Mouse (Mus musculus): ENCODE measurements around the gene Fignl2.
A peak's percentile ranks its signal among the peaks of the same experiment; 100 is the strongest.
"Not testable (repeated sequence)": the region's sequence is repeated elsewhere in the genome, so short reads cannot be mapped to it uniquely, and the experiment has no call there.

Gene Fignl2

DNA sequence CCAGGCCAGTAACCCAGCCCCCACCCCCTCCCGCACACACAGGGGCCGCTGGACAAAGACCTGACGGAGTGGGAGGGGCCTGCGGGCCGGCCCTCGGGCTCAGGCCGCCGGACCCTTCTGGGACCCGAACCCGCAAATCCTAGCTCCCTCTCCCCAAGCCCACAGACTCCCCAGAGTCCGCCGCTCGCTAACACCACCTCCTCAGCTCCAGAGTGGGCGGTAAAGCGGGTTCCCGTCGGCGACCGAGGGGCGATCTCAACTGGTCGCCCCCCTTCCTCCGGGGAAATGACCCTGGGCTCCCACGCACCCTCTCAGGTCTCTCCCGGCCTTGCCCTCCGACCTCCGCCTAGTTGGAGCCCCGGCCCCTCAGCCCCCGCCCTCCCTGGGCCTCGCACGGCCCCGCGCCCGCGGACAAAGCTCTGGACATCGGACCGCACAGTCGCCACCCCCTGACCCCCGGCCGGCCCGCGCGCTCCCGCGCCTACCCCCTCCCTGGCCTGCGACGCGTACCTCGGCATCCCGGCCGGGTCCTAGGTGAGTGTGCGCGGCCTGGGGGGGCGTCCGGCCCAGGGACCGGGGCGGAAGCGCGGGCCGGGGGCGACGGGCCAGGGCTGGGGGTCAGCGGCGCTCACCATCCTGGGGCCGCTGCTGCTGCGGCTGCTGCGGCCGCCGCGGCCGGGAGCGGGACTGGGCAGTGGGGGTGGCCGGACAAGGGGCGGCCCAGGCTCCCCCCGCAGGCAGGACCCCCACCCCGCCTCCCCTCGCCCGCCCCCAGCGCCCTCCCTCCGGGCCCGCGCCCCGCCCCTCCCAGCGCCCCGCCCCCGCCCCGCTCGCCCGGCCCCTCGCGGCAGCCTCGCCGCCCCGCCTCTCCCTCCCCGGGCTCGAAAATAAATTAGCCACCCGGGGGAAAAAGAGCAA, at the start of gene Fignl2:
TSS of gene Fignl2 (minus strand) at position 755 of the 918 bp plus-strand sequence.
- DNase-seq (ENCODE audit: extremely low spot score, low spot score), result no peak

- DNase-seq (ENCODE audit: extremely low spot score, low spot score), result no peak
Observed at GRCm38 (mm10) chr15:101126876-101127544, 48.6 kb upstream of the Fignl2 start.

GRCm38 (mm10) chr15:101125561-101125960, 47.2 kb upstream of the Fignl2 start:
- DNase-seq (ENCODE audit: extremely low spot score, low spot score), result no peak

GRCm38 (mm10) chr15:101123202-101123601, 44.8 kb upstream of the Fignl2 start:
- DNase-seq (ENCODE audit: extremely low spot score, low spot score), result no peak

DNA sequence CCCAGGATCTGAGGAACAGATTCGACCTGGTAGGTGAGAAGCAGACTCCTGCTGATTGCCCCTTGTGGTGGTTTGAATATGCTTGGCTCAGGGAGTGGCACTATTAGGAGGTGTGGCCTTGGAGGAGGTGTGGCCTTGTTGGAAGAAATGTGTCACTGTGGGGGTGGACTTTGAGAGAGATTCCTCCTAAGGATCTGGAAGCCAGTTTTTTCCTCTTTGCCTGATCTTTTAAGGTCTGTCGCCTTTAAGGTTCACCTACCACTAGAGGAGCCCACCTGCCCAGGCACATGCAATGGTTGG, 43.9 kb upstream of the Fignl2 start:
- DNase-seq (ENCODE audit: extremely low spot score, low spot score), result no peak

DNA sequence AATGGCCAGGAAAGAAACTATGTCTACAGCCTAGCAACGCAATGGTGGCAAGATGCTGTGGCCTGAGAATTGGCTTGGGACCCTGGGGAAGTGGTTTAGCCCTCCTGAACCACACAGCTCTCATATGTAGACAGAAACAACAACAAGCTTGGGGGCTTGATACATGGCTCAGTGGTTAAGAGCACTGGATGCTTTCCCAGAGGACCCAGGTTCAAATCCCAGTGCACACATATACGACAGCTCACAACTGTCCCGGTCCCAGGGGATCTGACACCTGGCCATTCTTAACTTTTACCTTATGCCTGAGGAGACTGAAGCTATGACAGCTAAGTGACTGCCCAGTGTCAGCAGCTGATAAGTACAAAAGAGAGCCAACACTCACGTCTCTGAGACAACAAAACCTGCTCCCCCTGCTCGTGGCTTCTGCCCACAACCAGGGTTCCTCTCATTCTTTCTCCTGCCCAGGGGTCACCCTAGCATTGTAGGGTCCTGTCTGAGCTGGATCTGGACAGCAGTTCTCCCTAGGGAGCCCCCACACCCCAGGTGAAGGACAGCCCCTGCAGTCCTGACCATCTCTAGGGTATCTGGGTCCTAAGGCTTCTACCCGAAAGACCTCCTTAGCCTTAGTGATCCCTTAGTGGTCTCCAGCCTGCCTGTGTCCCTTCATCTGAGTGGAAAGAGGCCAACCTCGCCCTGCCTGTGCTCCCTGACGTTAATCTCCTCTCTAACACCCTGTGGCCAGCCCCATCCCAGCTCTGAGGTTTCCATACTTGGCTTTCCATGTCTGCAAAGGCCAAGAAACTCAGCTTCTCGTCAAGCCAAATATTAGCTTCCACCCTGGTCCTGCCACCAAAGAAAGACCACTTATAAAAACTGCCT, 43.3 kb upstream of the Fignl2 start:
- no peak for DNase-seq (ENCODE audit: extremely low spot score, low spot score)

DNA sequence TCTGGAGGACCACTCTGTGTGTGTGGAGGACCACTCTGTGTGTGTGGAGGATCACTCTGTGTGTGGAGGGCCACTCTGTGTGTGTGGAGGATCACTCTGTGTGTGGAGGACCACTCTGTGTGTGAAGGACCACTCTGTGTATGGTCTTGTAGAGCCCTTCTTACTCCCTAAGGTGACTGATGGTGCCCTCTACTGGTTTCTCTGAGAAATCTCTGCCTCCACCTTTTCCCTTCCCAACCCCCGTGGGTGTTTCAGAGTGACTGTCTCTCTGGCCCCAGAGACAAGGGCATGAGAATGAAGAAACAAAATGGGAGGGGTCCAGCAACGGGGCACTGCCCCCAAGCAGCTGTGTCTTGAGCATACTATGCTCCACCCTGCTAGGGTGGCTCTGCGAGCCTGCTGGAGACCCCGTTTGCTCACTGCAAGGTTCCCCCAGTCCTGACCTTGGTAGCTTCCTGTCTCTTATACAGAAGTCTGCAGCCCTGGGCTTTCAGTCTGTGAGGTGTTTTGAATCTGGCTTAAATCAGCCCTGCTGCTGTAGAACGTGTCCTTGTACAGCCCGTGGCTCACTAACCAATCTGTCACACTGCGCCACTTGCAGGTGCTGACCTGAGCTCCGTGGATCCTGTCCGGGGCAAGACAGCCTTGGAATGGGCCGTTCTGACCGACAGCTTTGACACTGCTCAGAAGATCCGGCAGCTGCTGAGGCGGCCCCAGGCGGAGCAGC, 40.2 kb upstream of the Fignl2 start:
- no peak for DNase-seq (ENCODE audit: extremely low spot score, low spot score)

DNA sequence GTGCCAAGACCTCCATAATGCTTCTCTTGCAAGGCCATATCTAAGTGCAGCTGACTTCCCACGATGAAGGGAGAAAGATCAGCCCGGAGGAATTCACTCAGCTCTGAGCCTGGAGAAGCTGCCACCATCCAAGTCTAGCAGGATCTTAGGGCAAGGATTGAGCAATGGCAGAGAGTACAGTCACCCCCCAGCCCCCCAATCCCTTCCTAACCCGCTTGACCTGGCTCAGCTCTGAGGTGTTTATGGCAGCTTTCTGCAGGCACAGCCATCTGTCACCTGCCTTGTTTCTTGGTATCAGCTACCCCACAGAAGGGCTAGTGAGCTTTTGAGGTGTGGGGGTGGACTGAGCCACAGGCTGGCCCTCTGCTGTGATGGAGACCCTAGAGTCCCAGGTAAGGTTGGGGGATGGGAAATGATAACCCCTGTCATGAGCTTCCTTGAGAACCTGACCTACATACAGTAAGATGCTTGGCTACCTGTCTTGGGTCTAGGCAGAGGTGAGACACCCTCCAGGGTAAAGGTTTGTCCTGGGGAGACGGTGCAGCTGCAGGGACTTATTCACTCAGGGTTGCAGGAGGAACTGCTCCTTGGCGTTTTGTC, 37.2 kb upstream of the Fignl2 start, which contains the start of gene Ankrd33:
TSS of gene Ankrd33 (plus strand) at position 245 of the 600 bp plus-strand sequence.
- DNase-seq (ENCODE audit: extremely low spot score, low spot score), result no peak

DNA sequence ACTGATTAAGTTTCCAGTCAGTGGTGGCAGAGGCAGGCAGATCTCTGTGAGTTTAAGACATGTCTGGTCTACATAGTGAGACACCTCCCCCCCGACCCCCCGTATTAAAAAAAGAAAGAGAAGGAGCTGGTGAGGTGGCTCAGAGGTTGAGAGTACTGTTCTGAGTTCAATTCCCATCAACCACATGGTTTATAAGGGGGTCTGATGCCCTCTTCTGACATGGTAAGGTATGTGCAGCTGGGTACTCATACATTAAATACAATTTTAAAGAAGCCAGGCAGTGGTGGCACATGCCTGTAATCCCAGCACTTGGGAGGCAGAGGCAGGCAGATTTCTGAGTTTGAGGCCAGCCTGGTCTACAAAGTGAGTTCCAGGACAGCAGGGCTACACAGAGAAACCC, 35.4 kb upstream of the Fignl2 start:
- DNase-seq (ENCODE audit: extremely low spot score, low spot score), result not testable (repeated sequence)

DNA sequence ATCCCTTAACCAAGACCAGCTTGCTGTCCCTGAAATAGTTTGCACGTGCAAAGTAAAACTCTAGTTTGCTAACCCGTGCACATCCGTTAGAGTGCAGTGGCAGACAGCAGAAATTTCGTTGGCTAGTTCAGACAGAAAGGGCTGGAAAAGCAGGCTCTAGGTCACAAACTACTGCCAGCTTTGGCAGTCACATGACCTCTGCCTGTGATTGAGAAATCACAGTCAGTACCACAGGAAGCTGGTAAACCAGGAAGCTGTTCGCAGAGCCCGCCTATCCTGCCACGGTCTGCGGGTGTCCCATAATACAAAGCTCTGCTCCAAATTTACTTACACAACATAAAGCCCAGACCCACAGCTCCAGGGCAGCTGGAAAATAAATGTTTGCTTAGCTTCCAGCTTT, 34.8 kb upstream of the Fignl2 start:
- DNase-seq (ENCODE audit: extremely low spot score, low spot score), result no peak

- no peak for DNase-seq (ENCODE audit: extremely low spot score, low spot score)
Observed at GRCm38 (mm10) chr15:101107906-101108671, 29.7 kb upstream of the Fignl2 start.

DNA sequence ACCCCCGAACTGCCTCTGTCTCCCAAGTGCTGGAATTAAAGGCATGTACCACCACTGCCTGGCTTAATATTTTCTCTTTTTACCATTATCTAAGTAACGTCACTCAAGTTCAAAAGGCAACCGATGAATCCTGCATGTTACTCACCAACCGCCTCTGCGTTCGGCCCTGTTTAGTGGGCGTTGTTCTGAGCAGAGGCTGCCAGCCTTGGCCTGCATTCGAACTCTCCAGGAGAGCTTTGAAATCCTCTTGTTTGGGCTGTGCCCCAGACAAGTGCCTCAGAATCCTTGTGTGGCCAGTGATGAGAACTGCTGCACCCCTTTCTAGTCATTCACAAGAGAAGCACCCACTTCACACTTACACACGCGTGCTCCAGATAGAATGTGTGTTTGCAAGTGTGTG, 27.6 kb upstream of the Fignl2 start:
- no peak for DNase-seq (ENCODE audit: extremely low spot score, low spot score)

- peak; percentile 84 for DNase-seq (ENCODE audit: extremely low spot score, low spot score)
Observed at GRCm38 (mm10) chr15:101105496-101105994, 27.2 kb upstream of the Fignl2 start.

DNA sequence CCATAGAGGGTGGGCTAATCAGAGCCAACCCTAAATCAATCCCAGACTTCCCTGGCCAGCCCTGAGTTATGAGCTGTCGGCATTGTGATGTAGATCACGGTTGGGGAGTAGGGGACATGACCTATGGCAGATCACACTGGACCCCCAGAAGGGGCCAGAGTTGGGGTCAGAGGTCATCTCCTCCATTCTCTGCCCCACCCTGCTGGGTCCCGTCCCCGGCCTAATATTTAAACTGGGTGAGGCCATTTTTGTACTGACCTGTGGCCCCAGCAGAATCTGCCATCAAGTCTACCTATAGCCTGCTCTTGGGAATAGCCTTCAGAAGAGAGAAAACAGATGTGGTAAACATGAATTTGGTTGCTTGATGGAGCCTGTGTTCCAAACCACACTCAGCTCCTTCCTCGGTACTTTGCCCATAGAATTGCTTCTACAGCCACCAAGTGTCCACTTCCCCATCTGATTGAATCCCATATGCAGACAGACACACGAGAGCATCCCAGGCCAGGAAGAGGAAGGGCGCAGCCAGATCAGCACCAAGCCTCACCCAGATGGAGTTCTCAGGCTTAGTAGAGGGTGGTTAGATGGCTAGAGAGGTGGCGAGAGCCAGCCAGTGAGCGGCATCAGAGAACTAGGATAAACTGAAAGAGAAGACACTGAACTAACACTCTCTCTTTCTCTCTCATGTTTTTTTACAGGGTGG, 25.4 kb upstream of the Fignl2 start:
- no peak for DNase-seq (ENCODE audit: extremely low spot score, low spot score)

- DNase-seq (ENCODE audit: extremely low spot score, low spot score), result no peak
Observed at GRCm38 (mm10) chr15:101100996-101101395, 22.6 kb upstream of the Fignl2 start.

DNA sequence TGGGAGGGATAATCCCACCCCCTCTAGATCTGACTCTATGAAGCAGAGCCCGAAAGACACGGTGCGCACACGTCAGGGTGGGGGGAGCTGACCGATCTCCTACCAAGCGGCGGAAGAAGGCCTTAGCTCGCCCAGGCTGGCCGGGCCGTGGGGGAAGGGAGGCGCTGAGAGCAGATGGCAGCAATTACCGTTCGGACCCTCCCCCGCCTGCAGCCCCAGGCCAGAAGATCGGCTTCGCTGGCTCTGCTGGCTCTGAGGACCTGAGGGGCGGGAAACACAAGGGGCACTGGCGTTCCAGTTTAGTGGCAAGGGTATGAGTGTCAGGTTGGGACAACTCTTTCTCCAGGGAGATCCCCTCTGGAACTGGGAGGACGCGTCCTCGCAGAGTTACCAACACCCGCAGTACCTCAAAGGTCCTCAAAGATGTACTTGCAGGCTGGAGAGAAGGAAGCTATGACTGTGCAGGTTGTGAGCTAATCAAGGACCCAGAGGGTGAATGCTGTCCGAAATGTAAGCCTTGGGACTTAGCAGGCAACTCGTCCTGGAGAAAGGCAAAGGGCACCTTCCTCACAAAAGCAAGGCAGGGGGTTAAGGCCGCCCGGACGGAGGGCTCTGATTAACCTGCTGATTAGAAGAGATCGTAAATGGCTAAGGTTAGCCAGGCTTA, 19.8 kb upstream of the Fignl2 start:
- peak; percentile 90 for DNase-seq (ENCODE audit: extremely low spot score, low spot score)

DNA sequence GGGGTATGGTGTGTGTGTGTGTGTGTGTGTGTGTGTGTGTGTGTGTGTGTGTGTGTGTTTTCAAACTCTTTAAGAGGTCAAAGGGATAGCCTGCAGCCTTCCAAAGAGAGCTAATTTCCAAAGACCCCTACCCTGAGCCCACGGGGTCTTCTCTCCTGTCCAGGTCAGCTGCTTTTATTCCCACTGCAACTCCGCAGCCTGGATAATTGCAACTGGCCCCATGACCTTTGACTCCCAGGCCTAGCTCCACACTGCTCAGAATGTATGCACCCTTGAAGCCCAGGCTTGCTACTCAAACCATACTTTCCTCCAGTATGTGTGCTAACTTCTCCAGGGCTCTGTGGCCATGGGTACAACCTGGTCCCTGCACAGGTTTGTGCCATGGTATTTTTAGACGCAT, 17.0 kb upstream of the Fignl2 start:
- no peak for DNase-seq (ENCODE audit: extremely low spot score, low spot score)

DNA sequence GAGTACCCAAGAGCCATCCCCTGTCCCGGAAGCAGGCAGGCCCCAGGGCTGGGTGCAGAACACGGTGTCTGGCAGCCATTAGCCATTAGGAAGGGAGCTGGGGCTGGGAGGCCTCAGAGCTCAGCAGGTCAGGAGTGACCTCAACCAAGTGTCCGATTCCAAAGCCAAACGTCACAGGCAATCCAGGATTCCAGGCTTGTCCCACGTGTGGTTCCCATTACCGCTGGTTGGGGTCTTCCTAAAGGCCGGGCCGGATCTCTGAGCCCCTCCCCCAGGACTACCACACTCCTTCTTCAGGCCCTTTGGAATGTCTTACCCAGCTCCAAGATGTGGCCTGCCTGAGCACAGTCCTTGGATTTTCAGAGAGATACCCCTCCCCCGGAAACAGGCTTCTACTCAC, 16.6 kb upstream of the Fignl2 start:
- peak; percentile 68 for DNase-seq (ENCODE audit: extremely low spot score, low spot score)

- no peak for DNase-seq (ENCODE audit: extremely low spot score, low spot score)
Observed at GRCm38 (mm10) chr15:101093988-101094387, 15.6 kb upstream of the Fignl2 start.

Measured in neural tube, embryonic 10.5 days (tissue).